Comparison of ENCODE assay signal across 9 mouse cellular contexts in the genomic region with DNA sequence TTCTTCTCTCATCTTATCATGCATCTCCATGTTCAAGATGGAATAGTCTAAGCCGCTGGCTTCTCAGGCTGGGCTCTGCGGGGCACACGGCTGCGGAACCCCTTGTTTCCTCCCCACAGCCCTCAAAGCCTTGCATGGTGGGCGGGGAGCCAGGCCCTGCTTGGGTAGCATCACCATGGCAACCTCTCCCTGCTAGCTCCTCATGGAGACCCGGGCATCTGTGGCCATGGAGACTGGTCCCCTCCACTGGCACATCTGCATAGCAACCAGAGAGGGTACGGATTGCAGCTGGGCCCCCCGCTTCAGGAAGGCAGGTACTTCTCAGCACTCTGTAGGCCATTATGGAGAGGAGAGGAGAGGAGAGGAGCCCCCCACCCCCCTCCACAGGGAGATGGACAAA. TPM values are rescaled to one million over a fixed set of nuclear protein-coding genes. Genes with fewer than 3 reads are reported as not detected.
DNase-seq lines count a peak whose midpoint lies in the region; ATAC-seq lines count a peak whose summit lies in the region.
"Had no signal": no experiment of that assay in that cellular context is flagged by ENCODE, and none has a peak within 500 bp of the region (broad histone marks: within the 10 kb centered on the region; RNA-seq: fewer than 3 reads in every experiment).

No protein-coding gene starts in this region.

- ATAC-seq in forebrain, embryonic 16.5 days: peak; percentile 79
- ATAC-seq in erythroid progenitor cell, adult 5-6 weeks (replicated peaks; ENCODE audit: low FRiP score, poor library complexity, severe bottlenecking): no peak

- DNase-seq in right cerebral cortex, postnatal 14 days: peak; percentile 75
- DNase-seq in right cerebral cortex, postnatal 36 days (ENCODE audit: low spot score in 2 of 2): no peak
- peak; percentile 80 for DNase-seq in mesoderm, embryonic 11.5 days (ENCODE audit: low read depth, low spot score)
- no peak for DNase-seq in Muller cell, postnatal 12 days (ENCODE audit: inconsistent ontology term)
- no peak for DNase-seq in kidney, postnatal 4 days
- DNase-seq: cerebellum, postnatal 36 days; liver, embryonic 13.5 days had no signal

- no peaks in the 10 kb centered on the region for H3K36me3 ChIP-seq in forebrain, embryonic 16.5 days (ENCODE audit: control insufficient read depth, insufficient read depth)
- H3K36me3 ChIP-seq: liver, embryonic 13.5 days had no signal

- no peaks in the 10 kb centered on the region for H3K27me3 ChIP-seq in forebrain, embryonic 16.5 days (replicated peaks; ENCODE audit: control insufficient read depth, insufficient read depth, low read length)

- 2% methylated on average over 8 of the region's 8 CpGs for WGBS in forebrain, embryonic 16.5 days

- peak overlapping the region; percentile 45 for H3K4me2 ChIP-seq in forebrain, embryonic 16.5 days (ENCODE audit: low read length)
- H3K4me2 ChIP-seq: liver, embryonic 13.5 days had no signal

- peak overlapping the region; percentile 23 for H3K4me3 ChIP-seq in forebrain, embryonic 16.5 days (replicated peaks; ENCODE audit: low read length)
- H3K4me3 ChIP-seq: liver, embryonic 13.5 days had no signal

- peaks cover 66% of the 10 kb centered on the region for H3K4me1 ChIP-seq in forebrain, embryonic 16.5 days (replicated peaks; ENCODE audit: control insufficient read depth, insufficient read depth, low read length)
- H3K4me1 ChIP-seq: liver, embryonic 13.5 days had no signal

- H3K9me3 ChIP-seq in forebrain, embryonic 16.5 days (ENCODE audit: control insufficient read depth, low read length): no peaks in the 10 kb centered on the region
- H3K9me3 ChIP-seq: liver, embryonic 13.5 days had no signal

- peak overlapping the region; percentile 66 for H3K27ac ChIP-seq in forebrain, embryonic 16.5 days (ENCODE audit: low read length)
- H3K27ac ChIP-seq: liver, embryonic 13.5 days had no signal

- peak overlapping the region; percentile 30 for H3K9ac ChIP-seq in forebrain, embryonic 16.5 days (replicated peaks; ENCODE audit: low read depth, low read length)
- H3K9ac ChIP-seq: liver, embryonic 13.5 days had no signal

RNA-seq across cellular contexts. Expression of a gene that starts 40.5 kb away (rescaled TPM):
- 56.9 and 70.0 TPM in 2 replicates for polyA plus RNA-seq in forebrain, embryonic 16.5 days (2015; fragmentation: Nextera tagmentation; extraction: Ambion mirVana)
- total RNA-seq in erythroid progenitor cell, adult 5-6 weeks (2015; ENCODE audit: low replicate concordance): 47.9 and 70.8 TPM in 2 replicates
- total RNA-seq in erythroid progenitor cell, adult 5-6 weeks (2017; ENCODE audit: low replicate concordance): 71.2 and 104 TPM in 2 replicates

RNA-seq across cellular contexts. Expression of a gene that starts 44.0 kb away (rescaled TPM):
- polyA plus RNA-seq in forebrain, embryonic 16.5 days (2015; fragmentation: Nextera tagmentation; extraction: Ambion mirVana): 60.2 and 64.6 TPM in 2 replicates
- 111 and 119 TPM in 2 replicates for total RNA-seq in erythroid progenitor cell, adult 5-6 weeks (2015; ENCODE audit: low replicate concordance)
- total RNA-seq in erythroid progenitor cell, adult 5-6 weeks (2017; ENCODE audit: low replicate concordance): 159 and 169 TPM in 2 replicates

Comparison
In these comparisons a context has a peak if more than half of its experiments do, and no peak if none do; other contexts are left out.
1. DNase-seq: peak in right cerebral cortex, postnatal 14 days (single experiment) and mesoderm, embryonic 11.5 days (single experiment); none in right cerebral cortex, postnatal 36 days (0 of 2), Muller cell, postnatal 12 days (single experiment) and kidney, postnatal 4 days (0 of 2).